Mouse (Mus musculus) inflammation-experienced regulatory T-cells, adult 6 months (primary cell): ENCODE data around the gene Olfr768. TPM values are rescaled to one million over a fixed set of nuclear protein-coding genes. Genes with fewer than 3 reads are reported as not detected.
"Not testable (repeated sequence)": the region's sequence is repeated elsewhere in the genome, so short reads cannot be mapped to it uniquely, and the experiment has no call there.

Source experiments
- ATAC-seq: one replicate; pipeline ENCODE4 v1.8.0; 2017
- polyA plus RNA-seq, 3 experiments: library from polyadenylated mRNA; unstranded; fragments of 100-300 nt; shearing (Covaris generic); gene quantifications; one replicate each; pipeline ENCODE4 v1.2.1; 2017

Gene Olfr768
- not detected for polyA plus RNA-seq

- ATAC-seq, result no peak
These were observed at the start of gene Olfr768 for GRCm38 (mm10) chr10:129099275-129099674. Gene Olfr768, minus strand, starts transcription at chr10:129099375.

- no peak for ATAC-seq
These were observed 39.7 kb upstream of the Olfr768 start, which contains the start of gene Olfr770 for GRCm38 (mm10) chr10:129138898-129139297. Gene Olfr770, minus strand, starts transcription at chr10:129138998.

GRCm38 (mm10) chr10:129117761-129118160 is 18.6 kb upstream of the Olfr768 start, which contains the start of gene Olfr769:
Gene Olfr769, minus strand, starts transcription at chr10:129117861.
- ATAC-seq, result no peak

- ATAC-seq, result no peak
These were observed 16.0 kb upstream of the Olfr768 start for GRCm38 (mm10) chr10:129115146-129115545.

- ATAC-seq, result no peak
These were observed 2.1 kb upstream of the Olfr768 start for GRCm38 (mm10) chr10:129101231-129101630.

- ATAC-seq, result not testable (repeated sequence)
These were observed 16.4 kb downstream of the Olfr768 start, which contains the start of gene Olfr767 for GRCm38 (mm10) chr10:129082810-129083209. Gene Olfr767, minus strand, starts transcription at chr10:129082910.

GRCm38 (mm10) chr10:129068877-129069276 is 30.3 kb downstream of the Olfr768 start, which contains the start of gene Olfr766-ps1:
Gene Olfr766-ps1, minus strand, starts transcription at chr10:129068977.
- no peak for ATAC-seq

GRCm38 (mm10) chr10:129049898-129050297 is 49.3 kb downstream of the Olfr768 start, which contains the start of gene Olfr765:
Gene Olfr765, minus strand, starts transcription at chr10:129049998.
- ATAC-seq, result not testable (repeated sequence)

Other genes with a start within 250 kb of the Olfr768 start
- 1 to 10 TPM; 6.0 to 7.7 (median 7.3) TPM for gene Gdf11, start 207.7 kb downstream of the Olfr768 start, polyA plus RNA-seq
- gene Cd63, start 198.4 kb downstream of the Olfr768 start, polyA plus RNA-seq, result 1 to 10 TPM in 1 of 3 experiments, under 1 TPM in 1, not detected in 1; 0.58 to 2.0 TPM
- 10 to 100 TPM in 2 of 3 experiments, 1 to 10 TPM in 1; 5.1 to 12.9 (median 11.9) TPM for gene Rdh5, start 176.5 kb downstream of the Olfr768 start, polyA plus RNA-seq
- gene Bloc1s1, start 175.3 kb downstream of the Olfr768 start, polyA plus RNA-seq, result 100 to 1,000 TPM; 196 to 255 (median 212) TPM
- gene Itga7, start 165.6 kb downstream of the Olfr768 start, polyA plus RNA-seq, result 1 to 10 TPM; 3.6 to 5.1 (median 4.8) TPM
- not detected for gene Mettl7b, start 138.4 kb downstream of the Olfr768 start, polyA plus RNA-seq
- gene Olfr9, start 109.9 kb downstream of the Olfr768 start, polyA plus RNA-seq, result not detected
- not detected for gene Olfr763, start 88.6 kb downstream of the Olfr768 start, polyA plus RNA-seq
- not detected for gene Olfr764-ps1, start 59.5 kb downstream of the Olfr768 start, polyA plus RNA-seq
- gene Olfr765, start 49.4 kb downstream of the Olfr768 start, polyA plus RNA-seq, result not detected
- not detected for gene Olfr766-ps1, start 30.4 kb downstream of the Olfr768 start, polyA plus RNA-seq
- under 1 TPM in 2 of 3 experiments, not detected in 1; 0.10 to 0.16 TPM for gene Olfr767, start 16.5 kb downstream of the Olfr768 start, polyA plus RNA-seq
- not detected for gene Olfr769, start 18.5 kb upstream of the Olfr768 start, polyA plus RNA-seq
- gene Olfr770, start 39.6 kb upstream of the Olfr768 start, polyA plus RNA-seq, result not detected
- not detected for gene Olfr771, start 65.4 kb upstream of the Olfr768 start, polyA plus RNA-seq
- gene Olfr772, start 78.5 kb upstream of the Olfr768 start, polyA plus RNA-seq, result not detected
- gene Olfr773, start 88.0 kb upstream of the Olfr768 start, polyA plus RNA-seq, result not detected
- not detected for gene Olfr774, start 136.8 kb upstream of the Olfr768 start, polyA plus RNA-seq
- gene Olfr775, start 149.0 kb upstream of the Olfr768 start, polyA plus RNA-seq, result not detected
- gene Olfr776, start 159.8 kb upstream of the Olfr768 start, polyA plus RNA-seq, result not detected
- not detected for gene Olfr777, start 172.1 kb upstream of the Olfr768 start, polyA plus RNA-seq
- gene Olfr780, start 218.7 kb upstream of the Olfr768 start, polyA plus RNA-seq, result not detected
- gene Olfr781, start 229.5 kb upstream of the Olfr768 start, polyA plus RNA-seq, result not detected
- gene Olfr782, start 249.5 kb upstream of the Olfr768 start, polyA plus RNA-seq, result not detected